Mouse (Mus musculus) embryonic facial prominence, embryonic 13.5 days (tissue): Measurements from ENCODE around the gene Slc24a4. TPM values are rescaled to one million over a fixed set of nuclear protein-coding genes. Genes with fewer than 3 reads are reported as not detected.

Experiments
- ATAC-seq: fragments of 200-750 bp; cut with Nextera tagmentation; 2 replicates; pipeline ENCODE4 v1.8.0; 2017; ENCODE audit warnings: low read depth; ENCODE audit not compliant: insufficient number of reproducible peaks, insufficient read depth, low FRiP score, low TSS enrichment
- H3K27ac ChIP-seq: fragments of 300-500 bp; sonication (generic); 2 replicates; pipeline ENCODE4 v1.5.1; 2015; ENCODE audit warnings: moderate library complexity, mild to moderate bottlenecking, inconsistent platforms
- H3K27me3 ChIP-seq: fragments of 300-500 bp; sonication (generic); 2 replicates; pipeline ENCODE4 v1.6.1; 2015; ENCODE audit warnings: mild to moderate bottlenecking, inconsistent platforms
- H3K36me3 ChIP-seq: fragments of 300-500 bp; sonication (generic); 2 replicates; pipeline ENCODE4 v1.6.1; 2015; ENCODE audit warnings: mild to moderate bottlenecking, inconsistent platforms
- H3K4me1 ChIP-seq: fragments of 300-500 bp; sonication (generic); 2 replicates; pipeline ENCODE4 v1.6.1; 2015; ENCODE audit warnings: inconsistent platforms
- H3K4me2 ChIP-seq: fragments of 300-500 bp; sonication (generic); 2 replicates; pipeline ENCODE4 v1.6.1; 2015; ENCODE audit warnings: moderate library complexity, mild to moderate bottlenecking, inconsistent platforms
- H3K4me3 ChIP-seq: fragments of 300-500 bp; sonication (generic); 2 replicates; pipeline ENCODE4 v1.5.1; 2015; ENCODE audit warnings: mild to moderate bottlenecking, inconsistent platforms
- H3K9ac ChIP-seq: fragments of 300-500 bp; sonication (generic); 2 replicates; pipeline ENCODE4 v1.6.1; 2015; ENCODE audit warnings: mild to moderate bottlenecking, inconsistent platforms
- H3K9me3 ChIP-seq: fragments of 300-500 bp; sonication (generic); 2 replicates; pipeline ENCODE4 v1.6.1; 2016; ENCODE audit warnings: inconsistent platforms
- WGBS: fragments of 180-500 bp; shearing (Covaris S2); methylation state at CpG from one replicate; pipeline ENCODE4 v1.1.7; 2015; ENCODE audit warnings: mixed read lengths; 5-methylcytosine and 5-hydroxymethylcytosine counted together
- polyA plus RNA-seq: library from polyadenylated mRNA; unstranded; fragments of >200 nt; fragmentation: Nextera tagmentation; extraction: Ambion mirVana; gene quantifications from 2 replicates; pipeline ENCODE4 v1.2.1, GENCODE M21; 2015

The Slc24a4 gene
- polyA plus RNA-seq, 1 experiment from 2014 or later: 0.39 TPM

DNA sequence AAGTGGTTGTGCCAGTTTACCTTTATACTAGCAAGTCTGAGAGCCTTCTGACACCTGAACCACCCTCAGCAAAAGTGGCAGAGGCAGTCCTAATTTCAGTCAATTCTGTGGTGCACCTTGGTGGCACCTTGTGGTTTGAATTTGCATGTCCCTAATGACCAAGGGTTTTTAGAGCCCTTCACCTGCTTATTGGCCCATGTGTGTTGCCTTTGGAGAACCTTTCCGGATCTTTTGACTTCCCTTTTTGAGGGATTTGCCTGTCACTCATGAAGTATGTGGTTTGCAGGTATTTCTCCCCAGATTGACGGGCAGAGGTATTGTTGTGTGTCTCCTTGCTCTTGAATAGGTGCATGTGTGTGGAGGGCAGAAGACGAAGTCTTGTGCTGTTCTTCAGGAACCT, 181.7 kb downstream of the Slc24a4 start:
- WGBS: 90% methylated on average over 3 of the region's 3 CpGs
- H3K4me2 ChIP-seq: no peak overlapping the region
- H3K27ac ChIP-seq: no peak overlapping the region
- peaks cover 6% of the 10 kb centered on the region for H3K36me3 ChIP-seq
- no peak for ATAC-seq
- H3K27me3 ChIP-seq: no peaks in the 10 kb centered on the region
- no peaks in the 10 kb centered on the region for H3K9me3 ChIP-seq
- H3K9ac ChIP-seq: no peak overlapping the region
- H3K4me1 ChIP-seq: peaks cover 27% of the 10 kb centered on the region
- no peak overlapping the region for H3K4me3 ChIP-seq

DNA sequence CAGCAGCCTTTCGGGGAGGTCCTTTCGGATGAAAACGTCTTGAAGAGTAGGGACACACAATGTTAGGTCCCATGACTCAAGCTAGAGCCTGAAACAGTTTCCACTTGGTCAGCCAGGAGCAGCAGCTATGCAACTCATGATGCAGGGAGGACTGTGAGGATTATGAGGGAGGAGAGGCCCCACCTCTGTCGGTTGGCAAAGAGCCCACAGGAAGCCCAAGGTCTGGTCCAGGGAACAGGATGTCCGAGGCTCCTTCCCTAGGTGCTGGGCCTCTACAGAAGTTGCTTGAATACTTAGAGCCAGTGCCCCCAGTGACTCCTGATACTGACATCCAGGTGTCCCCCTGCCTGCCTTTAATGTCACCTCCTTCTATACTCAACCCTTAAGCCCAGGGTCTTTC, 182.9 kb downstream of the Slc24a4 start:
- H3K27ac ChIP-seq: no peak overlapping the region
- H3K36me3 ChIP-seq: peaks cover 10% of the 10 kb centered on the region
- no peak for ATAC-seq
- H3K4me2 ChIP-seq: no peak overlapping the region
- no peaks in the 10 kb centered on the region for H3K27me3 ChIP-seq
- H3K9me3 ChIP-seq: no peaks in the 10 kb centered on the region
- no peak overlapping the region for H3K4me3 ChIP-seq
- H3K4me1 ChIP-seq: peaks cover 20% of the 10 kb centered on the region
- H3K9ac ChIP-seq: no peak overlapping the region
- 93% methylated on average over 5 of the region's 5 CpGs for WGBS

Other genes starting within 250 kb of the Slc24a4 start
- gene Trip11, start 215.5 kb upstream of the Slc24a4 start, polyA plus RNA-seq: 35.3 and 36.4 TPM in 2 replicates
- gene Atxn3, start 170.5 kb upstream of the Slc24a4 start, polyA plus RNA-seq: 10.7 and 12.4 TPM in 2 replicates
- 30.8 and 32.3 TPM in 2 replicates for gene Cpsf2, start 152.7 kb upstream of the Slc24a4 start, polyA plus RNA-seq
- gene Rin3, start 154.3 kb downstream of the Slc24a4 start, polyA plus RNA-seq: 5.6 and 6.1 TPM in 2 replicates